Mouse (Mus musculus): ENCODE results near the gene Pcnx2.

Pcnx2 gene

GRCm38 (mm10) chr8:125905341-125905740 is 7.2 kb upstream of the Pcnx2 start:
- in situ Hi-C loops (cut with MboI; ENCODE audit: low pct_unique_long_range_greater_than_20kb in 1 of 2, low sequenced_read_pairs in 2 of 2, unreplicated experiment in 1 of 2): no loop called here

DNA sequence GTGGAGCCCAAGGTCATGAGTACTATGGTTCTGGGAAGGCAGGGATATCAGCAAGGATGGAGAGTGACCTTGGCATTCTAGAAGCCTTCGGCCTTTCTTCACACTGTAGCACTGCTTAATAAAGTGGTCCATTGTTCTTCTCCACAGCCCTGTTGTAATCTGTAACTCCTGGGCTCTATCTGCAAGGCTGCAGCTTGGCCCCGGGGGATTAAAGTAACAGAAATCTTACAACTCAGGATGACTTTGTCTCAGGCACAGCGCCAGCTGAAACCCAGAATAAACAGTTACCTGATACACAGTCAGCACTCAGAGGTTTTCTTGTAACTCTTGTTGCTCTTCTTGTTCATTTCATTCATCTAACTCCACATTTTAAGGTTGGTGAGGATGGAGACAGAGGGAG is 4.4 kb upstream of the Pcnx2 start:
- in situ Hi-C loops (cut with MboI; ENCODE audit: low pct_unique_long_range_greater_than_20kb in 1 of 2, low sequenced_read_pairs in 2 of 2, unreplicated experiment in 1 of 2): no loop called here

GRCm38 (mm10) chr8:125901167-125901566 is 3.0 kb upstream of the Pcnx2 start:
- in situ Hi-C loops (cut with MboI; ENCODE audit: low pct_unique_long_range_greater_than_20kb in 1 of 2, low sequenced_read_pairs in 2 of 2, unreplicated experiment in 1 of 2): no loop called here

DNA sequence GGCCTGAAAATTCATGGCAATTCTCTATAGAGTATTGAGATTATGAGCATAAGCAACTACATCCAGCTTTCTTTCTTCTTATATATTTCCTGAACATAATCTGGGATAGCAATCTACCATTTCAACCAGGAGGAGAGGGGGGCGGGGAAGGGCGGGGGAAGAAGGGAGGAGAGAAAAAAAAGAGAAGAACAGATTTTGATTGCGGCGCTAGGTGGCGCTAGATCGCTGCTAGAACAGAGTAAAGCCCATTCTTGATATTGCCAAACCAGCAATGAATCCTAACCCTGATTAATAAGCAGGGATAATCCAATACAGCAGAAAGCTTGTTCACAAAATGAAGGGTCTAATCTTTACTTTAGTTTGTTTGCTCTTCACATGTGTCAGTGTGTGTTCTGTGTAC is 782 bp upstream of the Pcnx2 start:
- in situ Hi-C loops (cut with MboI; ENCODE audit: low pct_unique_long_range_greater_than_20kb in 1 of 2, low sequenced_read_pairs in 2 of 2, unreplicated experiment in 1 of 2): no loop called here

GRCm38 (mm10) chr8:125897388-125897787 is 729 bp downstream of the Pcnx2 start:
- in situ Hi-C loops (cut with MboI; ENCODE audit: low pct_unique_long_range_greater_than_20kb in 1 of 2, low sequenced_read_pairs in 2 of 2, unreplicated experiment in 1 of 2): no loop called here

DNA sequence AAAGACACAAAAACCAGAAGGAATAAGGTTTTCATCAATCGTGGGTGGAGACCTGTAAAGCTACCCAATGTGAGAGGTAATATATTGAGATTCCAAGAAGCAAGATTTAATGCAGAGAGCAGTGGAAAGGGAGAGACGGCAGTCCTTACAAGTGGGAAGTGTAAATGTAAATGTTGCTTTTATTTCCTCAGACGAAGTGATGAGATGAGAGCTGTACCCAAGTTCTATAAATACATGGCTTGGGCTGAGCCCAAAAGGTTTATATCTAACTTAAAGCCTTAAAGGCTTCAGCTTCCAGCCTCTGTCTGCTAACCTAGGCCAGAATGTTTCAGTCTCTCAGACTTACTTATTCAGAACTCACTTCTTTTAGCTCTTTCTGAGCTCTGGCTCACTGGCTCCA is 8.2 kb downstream of the Pcnx2 start:
- in situ Hi-C loops (cut with MboI; ENCODE audit: low pct_unique_long_range_greater_than_20kb in 1 of 2, low sequenced_read_pairs in 2 of 2, unreplicated experiment in 1 of 2): no loop called here

DNA sequence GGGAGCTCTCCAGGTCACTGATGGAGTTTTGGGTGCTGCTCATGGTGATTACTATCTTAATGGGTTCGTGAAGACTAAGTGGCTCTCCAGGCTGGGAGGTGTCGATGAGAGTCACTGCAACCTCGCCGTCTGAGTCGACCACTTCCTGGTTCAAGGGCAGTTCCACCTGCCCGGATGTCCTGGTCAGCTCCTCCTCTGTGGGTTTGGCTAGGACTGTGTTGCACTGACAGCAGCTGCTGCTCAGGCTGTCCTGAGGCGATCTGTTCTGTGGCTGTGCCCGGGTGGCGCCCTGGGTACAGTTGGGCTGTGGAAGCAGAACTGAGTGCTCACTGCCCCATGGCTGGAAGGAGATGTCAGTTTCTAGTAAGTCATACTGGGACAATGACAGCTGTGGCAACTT is 10.6 kb downstream of the Pcnx2 start:
- in situ Hi-C loops (cut with MboI; ENCODE audit: low pct_unique_long_range_greater_than_20kb in 1 of 2, low sequenced_read_pairs in 2 of 2, unreplicated experiment in 1 of 2): no loop called here

- in situ Hi-C loops (cut with MboI; ENCODE audit: low pct_unique_long_range_greater_than_20kb in 1 of 2, low sequenced_read_pairs in 2 of 2, unreplicated experiment in 1 of 2): no loop called here
These were observed 17.7 kb downstream of the Pcnx2 start for GRCm38 (mm10) chr8:125880447-125880846.

DNA sequence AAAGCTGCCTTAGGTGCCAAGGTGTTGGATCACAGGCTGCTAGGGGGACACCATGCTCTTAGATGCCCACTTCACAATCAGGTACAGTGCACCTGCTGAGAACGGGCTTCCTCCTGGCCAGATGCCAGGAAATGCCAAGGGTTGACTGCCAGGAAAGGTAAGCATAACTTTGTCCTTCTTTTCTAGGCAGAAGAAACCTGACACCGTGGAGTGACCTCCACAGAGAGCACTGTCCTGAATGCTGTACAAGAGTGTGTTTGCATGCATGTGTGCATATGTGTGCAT is 24.9 kb downstream of the Pcnx2 start:
- in situ Hi-C loops (cut with MboI; ENCODE audit: low pct_unique_long_range_greater_than_20kb in 1 of 2, low sequenced_read_pairs in 2 of 2, unreplicated experiment in 1 of 2): no loop called here

DNA sequence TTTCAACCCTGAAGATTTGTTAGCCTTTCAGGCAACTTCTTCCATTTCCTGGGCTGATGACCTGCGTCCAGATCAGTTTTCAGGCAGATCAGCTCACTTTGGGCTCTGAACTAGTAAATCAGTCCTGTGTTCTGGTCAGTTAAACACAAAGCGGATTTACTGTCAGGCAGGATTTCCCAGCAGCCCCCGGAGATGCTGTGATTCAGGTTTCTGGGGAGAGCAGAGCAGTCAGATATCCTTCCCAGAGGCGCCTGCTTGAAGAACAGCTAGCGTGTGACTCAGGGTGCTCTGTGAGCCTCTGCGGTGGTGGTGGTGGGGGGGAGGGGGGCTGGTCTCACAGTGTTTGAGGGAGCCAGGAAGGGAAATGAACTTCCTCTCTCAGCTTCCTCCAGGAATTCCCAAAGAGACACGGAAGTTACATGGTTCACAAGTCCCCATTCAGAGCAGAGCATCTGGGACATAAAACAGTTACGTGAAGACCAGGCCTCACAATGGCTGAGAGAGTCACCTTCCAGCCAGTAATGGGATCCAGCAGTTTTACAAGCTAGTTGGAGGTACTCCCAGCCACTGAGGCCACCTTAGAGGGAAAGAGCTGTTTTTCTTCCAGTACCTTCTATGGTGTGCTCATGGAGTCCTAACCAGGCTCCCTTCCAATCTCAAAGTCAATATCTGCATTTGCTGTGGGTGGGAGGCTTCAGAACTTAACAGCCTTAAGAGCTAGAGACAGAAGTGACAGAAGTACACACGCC is 25.4 kb downstream of the Pcnx2 start:
- in situ Hi-C loops (cut with MboI; ENCODE audit: low pct_unique_long_range_greater_than_20kb in 1 of 2, low sequenced_read_pairs in 2 of 2, unreplicated experiment in 1 of 2): no loop called here

GRCm38 (mm10) chr8:125870821-125871321 is 27.2 kb downstream of the Pcnx2 start:
- in situ Hi-C loops (cut with MboI; ENCODE audit: low pct_unique_long_range_greater_than_20kb in 1 of 2, low sequenced_read_pairs in 2 of 2, unreplicated experiment in 1 of 2): no loop called here

DNA sequence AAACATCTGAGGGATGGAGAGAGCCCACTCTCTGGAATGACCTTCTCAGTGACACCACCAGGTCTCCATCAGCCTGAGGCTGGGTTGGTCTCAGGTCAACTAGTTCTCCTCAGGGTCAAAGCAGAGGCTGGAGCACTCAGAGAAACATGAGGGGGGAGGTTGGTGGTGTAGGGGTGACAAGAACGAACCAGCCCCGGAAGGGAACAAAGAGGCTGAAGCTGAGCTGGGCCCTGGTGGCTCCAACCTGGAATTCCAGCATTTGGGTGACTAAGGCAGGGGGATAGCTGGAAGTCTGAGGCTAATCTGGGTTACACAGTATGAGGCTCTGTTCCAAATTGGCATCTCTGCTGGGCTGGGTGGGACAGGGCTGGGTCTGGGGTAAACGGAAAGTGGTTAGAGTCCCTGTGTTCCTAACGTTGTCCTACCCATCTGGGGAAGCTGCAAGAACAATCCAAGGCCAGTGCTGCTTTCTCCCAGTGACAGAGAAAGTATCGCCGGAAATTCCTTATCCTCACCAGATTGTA is 27.9 kb downstream of the Pcnx2 start:
- in situ Hi-C loops (cut with MboI; ENCODE audit: low pct_unique_long_range_greater_than_20kb in 1 of 2, low sequenced_read_pairs in 2 of 2, unreplicated experiment in 1 of 2): no loop called here

DNA sequence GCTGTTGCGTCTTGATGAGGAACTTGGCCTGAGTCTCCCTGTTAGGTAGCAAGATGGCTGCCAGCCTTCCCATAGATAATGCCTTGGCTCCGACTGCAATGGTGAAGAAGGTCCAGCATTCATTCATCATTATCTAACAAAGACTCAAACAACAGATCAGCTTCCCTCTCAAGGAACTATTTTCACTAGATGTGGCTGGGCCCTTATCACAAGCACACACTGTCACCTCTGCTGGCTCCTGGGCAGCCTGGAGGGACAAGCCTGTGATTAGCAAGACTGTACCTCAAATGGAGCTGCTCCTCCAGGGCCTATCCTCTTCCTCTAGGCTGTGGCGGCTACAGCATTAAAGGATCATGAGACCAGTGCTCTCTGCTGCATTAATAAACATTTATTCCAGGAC is 28.4 kb downstream of the Pcnx2 start:
- in situ Hi-C loops (cut with MboI; ENCODE audit: low pct_unique_long_range_greater_than_20kb in 1 of 2, low sequenced_read_pairs in 2 of 2, unreplicated experiment in 1 of 2): loop anchor here (5.0 to 10.0 kb wide), 3 partner anchors 285 to 685 kb away; no protein-coding TSS in a partner anchor

DNA sequence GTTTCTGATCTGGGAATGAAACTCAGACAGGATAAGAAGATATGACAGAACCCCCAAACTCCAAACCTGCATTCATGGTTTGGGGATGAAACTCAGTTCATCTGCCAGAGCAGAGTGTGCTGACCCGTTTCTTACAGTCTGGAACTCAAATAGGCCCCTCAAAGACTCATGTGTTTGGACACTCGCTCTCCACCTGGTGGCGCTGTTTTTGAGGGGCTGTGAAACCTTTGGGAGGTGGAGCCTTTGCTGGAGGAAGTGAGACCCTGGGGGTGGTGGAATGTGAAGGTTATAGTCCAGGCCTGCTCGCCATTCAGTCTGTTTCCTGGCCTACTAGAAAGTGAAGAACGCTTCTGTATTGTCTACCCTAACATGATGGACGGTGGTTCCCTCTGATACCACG is 29.6 kb downstream of the Pcnx2 start:
- in situ Hi-C loops (cut with MboI; ENCODE audit: low pct_unique_long_range_greater_than_20kb in 1 of 2, low sequenced_read_pairs in 2 of 2, unreplicated experiment in 1 of 2): loop anchor here (5.0 to 10.0 kb wide), 3 partner anchors 284 to 684 kb away; no protein-coding TSS in a partner anchor

- in situ Hi-C loops (cut with MboI; ENCODE audit: low pct_unique_long_range_greater_than_20kb in 1 of 2, low sequenced_read_pairs in 2 of 2, unreplicated experiment in 1 of 2): loop anchor here (5.0 to 10.0 kb wide), 3 partner anchors 281 to 681 kb away; no protein-coding TSS in a partner anchor
These were observed 32.0 kb downstream of the Pcnx2 start for GRCm38 (mm10) chr8:125866125-125866524.

GRCm38 (mm10) chr8:125857251-125857650 is 40.9 kb downstream of the Pcnx2 start:
- in situ Hi-C loops (cut with MboI; ENCODE audit: low pct_unique_long_range_greater_than_20kb in 1 of 2, low sequenced_read_pairs in 2 of 2, unreplicated experiment in 1 of 2): no loop called here

DNA sequence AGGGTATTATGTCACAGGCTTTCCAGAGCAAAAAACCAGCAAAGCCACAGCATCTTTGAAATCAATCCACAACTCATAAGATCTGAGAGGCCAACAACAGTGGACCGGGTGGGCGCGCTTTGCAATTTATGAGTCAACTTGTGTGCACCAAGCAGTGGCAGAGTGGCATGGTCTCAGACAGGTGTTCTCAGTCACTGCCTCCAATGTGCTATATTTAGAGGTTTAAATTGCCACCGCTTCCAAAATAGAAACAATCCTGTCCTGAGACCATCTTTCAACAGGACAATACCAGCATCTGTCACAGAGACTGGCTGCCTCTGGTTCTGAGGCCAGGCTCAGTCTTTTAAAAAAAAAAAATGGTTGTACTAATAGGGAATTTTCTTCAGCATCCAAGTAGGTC is 42.0 kb downstream of the Pcnx2 start:
- in situ Hi-C loops (cut with MboI; ENCODE audit: low pct_unique_long_range_greater_than_20kb in 1 of 2, low sequenced_read_pairs in 2 of 2, unreplicated experiment in 1 of 2): no loop called here

GRCm38 (mm10) chr8:125854379-125854778 is 43.7 kb downstream of the Pcnx2 start:
- in situ Hi-C loops (cut with MboI; ENCODE audit: low pct_unique_long_range_greater_than_20kb in 1 of 2, low sequenced_read_pairs in 2 of 2, unreplicated experiment in 1 of 2): no loop called here

GRCm38 (mm10) chr8:125853300-125853699 is 44.8 kb downstream of the Pcnx2 start:
- in situ Hi-C loops (cut with MboI; ENCODE audit: low pct_unique_long_range_greater_than_20kb in 1 of 2, low sequenced_read_pairs in 2 of 2, unreplicated experiment in 1 of 2): no loop called here

GRCm38 (mm10) chr8:125849181-125849580 is 48.9 kb downstream of the Pcnx2 start:
- in situ Hi-C loops (cut with MboI; ENCODE audit: low pct_unique_long_range_greater_than_20kb in 1 of 2, low sequenced_read_pairs in 2 of 2, unreplicated experiment in 1 of 2): no loop called here

Data from mouse embryonic stem cell (cell line).